ENCODE assay signal across 18 mouse cellular contexts in genomic region chr13:29588693-29589092, GRCm38 (mm10).
"Had no signal": no experiment of that assay in that cellular context is flagged by ENCODE, and none has a peak within 500 bp of the region (broad histone marks: within the 10 kb centered on the region; RNA-seq: fewer than 3 reads in every experiment).

No protein-coding gene starts in this region.

- H3K27me3 ChIP-seq: midbrain, embryonic 13.5 days; neural tube, embryonic 13.5 days; neural tube, embryonic 15.5 days had no signal

- DNase-seq: lung, adult 18-20 months; lung, embryonic 14.5 days; lung, postnatal 10 days; lung, postnatal 4 days; retina, postnatal 1 day; right cerebral cortex, adult 18-20 months; right cerebral cortex, postnatal 25 days; right cerebral cortex, postnatal 4 days; spleen, adult 18-20 months; thymus, adult 18-20 months; thymus, postnatal 14 days; thymus, postnatal 36 days had no signal

- H3K9ac ChIP-seq: lung, embryonic 14.5 days; midbrain, embryonic 13.5 days; neural tube, embryonic 13.5 days; neural tube, embryonic 15.5 days had no signal

- H3K27ac ChIP-seq: midbrain, embryonic 10.5 days; midbrain, embryonic 13.5 days; neural tube, embryonic 13.5 days; neural tube, embryonic 15.5 days had no signal

- H3K4me3 ChIP-seq: midbrain, embryonic 10.5 days; midbrain, embryonic 13.5 days; myocyte; neural tube, embryonic 13.5 days; neural tube, embryonic 15.5 days had no signal

- H3K4me1 ChIP-seq: midbrain, embryonic 10.5 days; neural tube, embryonic 13.5 days; neural tube, embryonic 15.5 days had no signal

- H3K4me2 ChIP-seq: lung, embryonic 14.5 days; midbrain, embryonic 13.5 days; neural tube, embryonic 13.5 days; neural tube, embryonic 15.5 days had no signal

- ATAC-seq: midbrain, embryonic 13.5 days; midbrain, embryonic 16.5 days had no signal
